Mouse (Mus musculus): ENCODE measurements around the gene Acadm.
A peak's percentile ranks its signal among the peaks of the same experiment; 100 is the strongest.

Gene Acadm

DNA sequence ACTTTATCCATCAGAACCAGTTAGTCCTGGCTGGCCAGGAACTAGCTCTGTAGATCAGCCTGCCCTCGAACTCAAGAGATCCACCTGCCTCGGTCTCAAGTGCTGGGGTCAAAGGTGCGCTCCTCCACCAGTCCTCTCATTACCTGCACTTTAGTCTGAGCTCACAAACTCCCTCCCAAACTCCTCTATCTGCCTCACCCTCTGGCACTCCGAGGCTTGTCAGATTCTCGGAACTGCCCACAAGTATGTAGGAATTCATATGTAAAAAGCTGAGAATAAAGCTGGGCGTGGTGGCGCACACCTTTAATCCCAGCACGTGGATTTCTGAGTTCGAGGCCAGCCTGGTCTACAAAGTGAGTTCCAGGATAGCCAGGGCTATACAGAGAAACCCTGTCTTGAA lies 3.9 kb downstream of the Acadm start:
- no peak for DNase-seq

DNA sequence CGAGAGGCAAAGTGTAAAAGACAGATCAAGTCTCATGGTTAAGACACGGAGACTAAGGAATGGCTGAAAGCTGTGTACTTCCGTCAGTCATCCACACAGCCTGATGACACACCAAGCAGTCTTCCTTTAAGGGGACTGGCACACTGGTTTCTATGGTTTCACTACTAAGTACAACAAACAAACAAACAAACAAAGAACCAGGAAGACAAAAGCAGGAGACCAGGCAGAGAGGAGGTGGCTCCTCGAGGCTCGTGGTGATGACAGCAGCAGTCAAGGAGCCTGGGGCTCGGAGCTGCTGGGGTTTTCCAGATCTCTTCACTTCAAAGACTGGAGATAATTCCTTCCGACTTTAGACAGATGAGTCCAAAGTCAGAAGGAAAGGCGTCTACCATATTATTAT lies 4.4 kb downstream of the Acadm start:
- DNase-seq: no peak

DNA sequence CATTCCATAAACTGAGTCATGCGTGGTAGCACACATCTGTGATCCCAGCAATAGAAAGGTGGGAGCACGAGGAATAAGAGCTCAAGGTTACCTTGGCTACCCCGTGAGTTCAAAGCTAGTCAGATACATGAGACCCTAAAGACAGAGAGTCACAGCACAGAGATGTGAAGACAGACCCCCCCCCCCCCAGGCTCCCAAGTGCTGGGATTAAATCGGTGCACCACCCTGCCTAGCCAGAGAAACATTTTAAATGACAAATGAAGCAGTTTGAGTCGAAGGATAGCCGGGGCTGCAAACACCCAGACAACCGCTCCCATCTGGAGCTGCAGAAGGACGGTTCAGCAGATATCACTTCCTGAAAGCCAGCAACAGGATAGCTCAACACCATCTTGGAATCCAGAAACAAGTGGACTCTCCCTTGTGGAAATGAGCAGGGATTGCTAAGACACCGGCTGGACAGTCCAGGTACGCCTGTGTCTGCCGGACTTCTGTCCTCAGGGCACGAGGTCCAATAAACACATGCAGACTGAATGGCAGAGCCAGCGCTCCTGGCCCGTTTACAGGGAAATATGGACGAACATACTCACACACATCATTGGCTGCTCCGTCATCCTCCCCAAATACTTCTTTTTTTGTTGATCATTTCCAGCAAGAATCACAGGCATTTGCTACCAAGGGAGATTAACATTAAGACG lies 7.2 kb downstream of the Acadm start:
- DNase-seq: no peak

DNA sequence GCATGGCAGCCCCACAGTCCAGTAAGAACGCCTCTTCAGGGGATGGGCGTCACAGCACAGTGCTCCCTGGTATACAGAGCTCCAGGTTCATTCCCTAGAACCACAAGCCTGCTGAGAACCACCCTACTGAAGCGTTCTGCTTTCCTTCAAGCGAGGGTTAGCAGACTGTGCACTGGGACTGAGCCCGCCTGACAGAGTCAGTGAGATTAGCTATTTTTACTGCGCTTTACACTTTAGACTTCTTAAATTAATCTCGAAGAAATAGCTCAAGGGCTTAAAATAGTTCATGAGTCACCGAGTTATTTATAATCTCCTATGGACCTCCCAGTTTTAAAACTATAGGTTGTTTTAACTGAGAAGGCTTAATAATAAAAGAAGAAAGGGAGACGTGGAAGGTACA lies 8.6 kb downstream of the Acadm start:
- no peak for DNase-seq

DNA sequence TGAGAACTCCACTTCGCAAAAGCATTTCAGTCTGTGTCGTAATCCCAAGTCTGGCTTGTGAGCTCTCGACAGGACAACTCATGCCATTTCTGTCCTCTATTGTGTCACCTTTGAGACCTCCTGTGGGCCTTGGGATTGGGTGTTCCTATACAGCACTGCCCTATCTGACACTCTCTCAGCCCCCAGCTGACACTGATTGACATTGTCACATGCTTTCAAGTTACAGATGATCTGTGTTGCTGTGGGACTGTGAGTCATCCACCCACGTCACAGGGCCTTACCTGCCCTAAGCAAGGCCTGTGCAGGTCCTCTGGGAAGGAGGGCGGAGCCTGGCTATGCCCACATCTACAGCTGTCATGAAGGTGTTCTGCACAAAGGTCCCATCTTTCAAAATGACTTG lies 12.0 kb downstream of the Acadm start:
- no peak for DNase-seq

DNA sequence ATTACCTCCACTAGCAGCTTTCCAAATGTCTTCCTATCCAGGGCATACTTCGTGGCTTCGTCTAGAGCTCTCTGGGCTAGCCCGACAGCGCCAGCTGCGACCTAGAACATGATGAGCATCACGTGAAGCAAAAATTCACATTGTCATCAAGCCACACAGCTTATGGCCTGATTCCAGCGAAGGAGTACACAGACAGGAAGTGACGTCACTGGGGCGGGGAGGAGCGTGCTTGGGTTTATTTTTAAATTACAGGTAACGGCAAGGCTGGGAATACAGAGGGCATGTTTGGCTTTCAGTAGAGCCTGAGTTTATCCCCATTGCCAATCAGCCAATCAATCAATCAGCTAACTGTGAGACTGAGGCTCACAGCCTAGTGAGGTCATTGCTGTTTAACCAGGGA lies 14.9 kb downstream of the Acadm start:
- no peak for DNase-seq

DNA sequence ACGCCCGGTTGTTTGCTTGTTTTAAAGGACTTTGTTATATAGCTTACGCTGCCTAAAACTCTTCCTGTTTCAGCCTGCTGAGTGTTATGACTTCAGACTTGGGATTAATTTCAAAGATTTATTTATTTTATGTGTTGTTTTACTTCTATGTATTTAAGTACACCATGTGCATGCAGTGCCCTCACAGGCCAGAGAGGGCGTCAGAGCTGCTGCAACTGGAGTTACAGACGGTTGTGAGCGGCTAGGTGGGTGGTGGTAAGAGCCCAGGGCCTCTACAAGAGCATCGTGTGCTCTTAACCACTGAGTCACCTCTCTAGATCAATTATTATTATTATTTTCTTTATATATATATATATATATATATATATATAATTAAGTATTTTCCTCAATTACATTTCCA lies 18.1 kb downstream of the Acadm start:
- no peak for DNase-seq

DNA sequence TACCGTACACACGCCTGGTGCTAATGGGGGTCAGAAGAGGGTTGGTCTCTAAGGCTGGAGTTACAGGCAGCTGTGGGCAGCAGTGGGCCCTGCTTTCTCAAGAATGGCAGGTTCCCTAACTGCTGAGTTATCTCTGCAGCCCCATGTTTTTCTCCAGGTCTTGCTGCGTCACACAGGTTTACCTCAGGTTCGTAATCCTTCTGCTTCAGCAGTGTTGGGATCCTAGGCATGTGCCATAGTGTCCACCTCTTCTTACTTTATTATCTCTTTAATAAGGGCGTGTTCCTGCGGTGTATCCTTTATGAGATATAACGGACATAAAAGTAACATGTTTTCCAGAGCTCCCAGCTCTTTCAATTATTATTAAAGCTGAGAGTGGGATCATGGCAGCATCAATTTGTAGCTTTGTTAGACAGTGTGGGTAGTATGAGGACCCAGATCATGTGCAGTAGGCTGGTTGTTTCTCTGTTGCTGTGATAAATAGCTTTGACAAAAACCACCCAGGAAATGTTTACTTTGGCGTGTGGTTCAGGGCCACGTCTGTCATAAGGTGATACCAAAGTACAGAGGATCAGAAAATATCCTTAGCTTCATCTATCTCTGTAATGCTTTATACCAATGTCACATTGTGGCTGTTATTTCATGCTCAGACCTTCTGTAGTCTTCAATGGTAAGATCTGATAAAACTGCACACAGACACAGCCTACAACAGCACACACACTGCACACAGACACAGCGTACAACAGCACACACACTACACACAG lies 23.1 kb downstream of the Acadm start:
- DNase-seq: no peak

DNA sequence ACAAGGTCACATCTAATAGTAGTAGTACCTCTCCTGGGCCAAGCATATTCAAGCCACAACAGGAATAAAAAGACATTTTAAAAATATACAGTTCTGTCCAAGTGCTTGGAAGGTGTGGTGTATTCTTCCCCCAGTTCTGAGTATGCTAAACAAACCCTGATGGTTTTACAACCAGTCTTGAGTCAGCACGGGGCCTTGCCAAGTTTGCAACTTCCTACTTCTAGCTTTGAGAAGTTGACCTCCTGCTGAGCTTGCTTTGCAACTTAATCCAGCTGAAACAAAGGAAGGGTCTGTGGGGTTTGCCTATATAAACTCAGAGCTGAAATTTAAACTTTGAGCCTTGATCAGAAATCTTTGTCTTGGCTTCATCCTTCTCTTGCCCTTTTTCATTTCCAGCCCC lies 27.2 kb downstream of the Acadm start:
- no peak for DNase-seq

DNA sequence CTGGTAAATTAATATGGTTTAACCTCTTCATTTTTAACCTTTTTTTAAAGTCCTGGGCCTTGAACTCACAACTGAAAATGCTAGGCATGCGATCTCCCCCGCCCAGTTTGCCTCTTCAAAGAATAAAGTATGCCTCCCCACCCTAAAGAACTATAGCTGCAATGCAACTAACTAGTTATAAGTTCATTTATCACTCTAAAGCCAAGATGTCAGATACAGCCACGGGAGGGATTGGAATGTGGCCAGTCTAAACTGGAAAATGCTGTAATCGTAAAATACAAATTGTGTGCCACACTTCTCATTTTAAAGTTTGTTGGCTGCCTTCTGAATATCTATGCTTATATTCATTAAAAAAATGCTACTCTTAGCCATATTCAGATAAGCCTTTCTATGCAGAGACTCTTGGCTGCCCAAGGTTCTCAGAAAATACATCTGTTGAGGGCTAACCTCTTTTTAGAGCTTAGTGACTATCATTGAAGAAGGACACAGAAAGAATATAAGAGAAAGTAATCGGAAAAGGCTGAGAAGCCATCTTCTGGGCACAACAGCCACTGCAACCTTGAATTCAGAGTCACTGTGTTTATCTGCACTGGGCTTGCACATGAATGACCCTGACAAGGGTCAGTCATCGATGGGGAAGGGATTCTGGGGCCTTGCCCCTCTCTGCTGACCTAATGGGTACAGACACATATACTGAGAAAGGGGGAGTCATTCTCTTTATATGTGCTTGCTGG lies 30.8 kb downstream of the Acadm start:
- DNase-seq: peak; percentile 42

DNA sequence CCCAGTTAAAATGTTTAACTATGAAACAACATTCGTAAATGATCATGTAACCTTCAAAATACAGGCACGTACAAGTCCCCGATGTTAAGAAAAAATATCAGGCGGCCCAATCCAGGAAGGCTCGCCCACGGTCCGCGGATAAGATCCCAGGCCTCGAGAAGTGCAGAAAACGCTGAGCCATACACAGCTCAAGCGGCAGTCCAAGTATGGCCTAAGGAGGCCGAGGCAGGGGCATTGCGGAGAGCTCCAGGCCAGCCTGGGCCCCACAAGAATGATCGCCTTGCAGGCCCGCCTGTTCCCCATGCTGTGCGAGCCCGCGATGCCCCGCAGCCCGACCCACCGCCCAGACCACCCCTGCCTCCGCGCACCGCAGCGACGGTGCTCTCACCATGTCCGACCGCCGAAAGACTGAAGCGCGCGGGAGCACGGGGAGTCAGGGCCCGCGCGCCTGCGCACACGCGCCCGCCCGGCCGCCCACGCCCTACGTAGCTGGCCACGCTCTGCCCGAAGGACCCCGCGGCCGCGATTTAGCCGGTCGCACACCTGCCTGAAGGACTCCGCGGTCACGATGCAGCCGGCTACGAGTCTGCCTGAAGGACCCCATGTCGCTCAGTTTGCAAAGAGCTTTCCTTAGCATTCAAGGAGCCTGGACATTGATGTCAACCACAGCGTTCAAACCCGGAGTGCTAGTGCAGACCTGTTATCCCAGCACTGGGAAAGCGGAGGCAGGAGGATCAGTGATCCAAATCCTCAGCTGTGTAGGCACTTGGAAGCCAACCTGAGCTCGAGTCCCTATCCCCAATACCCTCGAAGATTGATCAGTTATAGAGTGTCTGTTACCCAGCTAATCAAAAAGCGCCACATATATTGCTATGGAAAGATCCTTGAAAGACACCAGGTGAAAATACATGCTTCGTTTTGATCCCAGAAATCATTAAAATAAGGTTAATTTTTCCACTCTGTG lies 31.6 kb downstream of the Acadm start, which contains the start of gene Rabggtb:
TSS of gene Rabggtb (minus strand) at position 464 of the 964 bp plus-strand sequence.
- DNase-seq: peak; percentile 96

DNA sequence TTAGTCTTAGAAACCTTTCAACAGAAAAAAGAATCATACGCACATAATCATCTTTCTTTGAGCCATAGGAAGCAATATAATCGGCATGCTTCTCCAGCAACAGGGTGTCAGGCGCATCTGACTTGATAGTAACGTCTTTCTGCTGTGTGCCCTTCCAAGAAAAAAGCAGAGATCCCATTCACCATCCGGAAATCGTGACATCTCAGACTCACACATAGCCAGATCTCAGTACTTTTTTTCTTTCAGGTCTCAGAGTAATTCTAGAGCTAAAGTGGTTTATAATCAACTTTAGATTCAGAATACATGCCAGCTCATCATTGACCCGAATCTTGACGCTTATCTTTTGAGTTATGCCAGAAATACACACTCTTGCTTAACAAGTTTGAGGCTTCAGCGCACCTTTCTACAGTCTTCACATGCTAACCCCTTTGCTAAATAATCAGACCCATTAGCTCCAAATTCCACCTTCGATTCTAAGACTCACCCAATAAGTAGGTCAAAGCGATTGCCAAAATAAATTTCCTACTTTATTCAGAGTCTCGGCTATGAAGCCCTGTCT lies 32.5 kb downstream of the Acadm start:
- no peak for DNase-seq

DNA sequence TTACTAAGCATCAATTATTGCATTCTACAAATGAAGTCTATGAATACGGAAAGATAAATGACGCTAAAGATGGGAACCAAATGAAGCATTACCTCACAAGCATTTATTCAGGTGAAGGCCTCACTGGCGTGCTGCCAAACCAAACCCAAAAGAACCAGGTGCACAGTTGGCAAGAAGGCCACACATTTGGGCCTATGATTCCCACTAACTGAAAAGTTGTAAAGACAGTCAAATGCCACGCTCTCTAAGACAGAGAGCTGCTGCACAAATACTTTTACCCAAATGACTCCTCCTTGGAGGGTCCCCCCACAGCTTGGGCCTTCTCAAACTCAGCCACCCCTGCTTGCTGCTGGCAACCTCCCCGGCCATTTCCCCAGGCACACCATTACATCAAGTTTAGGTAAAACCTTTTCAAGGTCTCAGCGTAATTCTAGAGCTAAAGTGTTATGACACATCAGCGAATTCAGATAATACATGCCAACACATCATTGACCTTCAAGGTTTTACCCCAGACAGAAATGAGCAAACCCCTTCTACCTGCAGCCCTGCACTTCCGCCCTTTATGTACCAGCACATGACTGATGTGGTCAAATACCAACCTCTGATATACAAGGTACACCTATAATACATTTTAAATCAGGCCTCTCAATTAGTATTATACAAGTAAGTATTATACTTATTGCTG lies 33.1 kb downstream of the Acadm start:
- peak; percentile 50 for DNase-seq

DNA sequence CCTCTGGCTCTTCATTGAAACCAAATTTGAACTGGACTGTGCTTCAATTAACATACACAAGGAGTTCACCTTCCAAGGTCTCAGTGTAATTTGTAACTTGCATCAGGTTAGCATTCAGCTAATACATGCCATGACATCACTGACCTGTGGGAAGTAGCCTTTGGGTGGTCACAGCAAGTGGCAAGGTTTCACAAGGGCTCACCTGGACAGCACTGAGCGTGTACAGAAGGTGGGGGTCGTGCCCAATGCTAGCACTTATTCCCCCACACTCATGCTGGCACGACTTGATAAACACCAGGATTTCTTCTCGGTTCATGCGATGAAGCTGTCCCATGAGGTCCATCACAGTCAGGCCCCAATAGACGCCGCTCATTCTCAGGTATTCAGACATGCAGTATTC lies 33.9 kb downstream of the Acadm start:
- no peak for DNase-seq

DNA sequence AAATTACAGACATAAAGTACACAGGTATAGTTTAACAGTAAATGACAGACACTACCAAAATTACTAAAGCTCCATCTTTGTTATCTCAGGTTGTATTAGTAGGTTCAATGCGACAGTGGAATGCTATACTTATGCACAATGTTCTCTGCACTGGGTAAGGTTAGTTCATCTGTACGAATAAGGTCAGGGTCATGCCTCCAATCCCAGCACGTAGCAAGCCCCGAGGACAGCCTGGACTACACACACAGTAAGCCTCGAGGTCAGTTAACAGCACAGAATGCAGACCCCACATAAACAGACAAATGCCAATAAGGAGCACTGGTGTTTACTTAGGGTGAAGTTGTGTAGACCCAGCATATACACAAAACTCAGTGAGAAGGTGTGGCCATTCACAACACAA lies 35.5 kb downstream of the Acadm start:
- no peak for DNase-seq

DNA sequence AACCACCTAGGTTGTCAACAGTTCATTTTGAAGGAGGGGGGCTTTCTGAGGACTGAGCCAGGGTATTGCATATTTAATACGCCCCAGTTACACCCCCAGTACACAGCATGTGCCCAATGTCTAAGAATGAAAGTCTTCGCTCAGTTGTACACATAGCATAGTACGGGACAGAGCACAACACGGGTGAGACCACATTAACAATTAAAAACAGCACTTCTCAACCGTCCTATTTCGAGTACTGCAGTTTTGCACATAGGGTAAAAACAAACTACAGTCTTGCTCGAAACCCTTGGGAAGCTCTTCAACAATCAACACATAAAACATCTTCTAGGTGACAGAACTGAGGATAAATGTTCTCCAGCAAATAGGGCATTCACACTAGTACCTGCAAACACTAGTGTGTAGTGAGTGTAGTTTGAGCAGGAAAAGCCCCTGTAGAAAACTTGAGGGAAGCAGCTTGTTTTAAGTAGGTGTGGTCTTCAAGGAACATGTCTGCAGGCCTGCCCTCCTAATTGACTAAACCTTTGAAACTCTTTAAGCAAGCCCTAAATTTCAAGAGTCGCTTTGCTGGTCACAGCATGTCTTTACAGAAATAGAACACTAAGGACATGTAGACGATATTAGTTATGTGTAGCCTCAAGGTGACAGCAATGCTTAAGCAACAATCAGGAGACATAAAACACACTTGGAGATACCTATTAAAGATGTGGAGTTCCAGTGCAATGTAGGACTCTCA lies 38.1 kb downstream of the Acadm start, which contains the start of gene Msh4:
TSS of gene Msh4 (minus strand) at position 3 of the 736 bp plus-strand sequence.
- DNase-seq: no peak

DNA sequence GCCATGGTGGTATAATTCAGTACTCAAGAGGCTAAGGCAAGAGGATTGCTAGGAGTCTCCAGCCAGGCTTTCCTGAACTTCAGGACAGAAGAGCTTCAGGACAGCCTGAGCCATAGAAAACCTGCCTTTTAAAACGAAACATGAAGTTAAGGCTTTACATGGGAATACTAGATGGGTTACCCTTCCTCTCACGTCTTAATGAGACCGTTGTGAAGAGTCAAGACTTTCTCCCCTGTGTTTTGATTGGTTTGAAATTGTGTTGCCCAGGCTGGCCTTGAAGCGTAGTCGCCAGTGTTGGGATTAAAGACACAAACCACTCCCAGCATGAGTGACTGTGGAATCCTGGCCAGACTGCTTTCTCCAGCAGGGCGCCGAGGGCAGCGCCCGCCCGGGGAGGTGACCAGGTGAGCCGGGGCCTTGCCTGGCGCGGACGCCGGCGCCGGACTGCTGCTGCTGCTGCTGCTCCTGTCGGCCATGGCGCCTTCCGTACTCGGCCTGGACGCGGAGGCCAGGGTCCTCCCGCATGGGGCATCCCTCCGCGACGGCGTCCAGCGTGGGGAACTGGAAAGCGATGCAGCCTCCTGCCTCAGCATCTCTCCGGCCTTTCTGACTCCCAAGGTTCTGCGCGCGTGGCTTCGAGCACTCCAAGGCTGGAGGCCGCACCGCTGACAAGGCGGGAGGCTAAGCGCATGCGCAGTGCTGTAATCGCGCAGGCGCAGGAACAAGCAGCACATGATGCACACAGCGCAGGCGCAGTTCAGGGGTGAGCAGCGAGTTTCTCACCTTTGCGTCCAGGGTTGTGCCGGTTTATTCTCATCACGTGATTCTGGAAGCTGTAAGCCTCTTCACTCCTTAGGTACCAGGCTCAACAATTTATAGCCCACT lies 38.9 kb downstream of the Acadm start:
- no peak for DNase-seq

DNA sequence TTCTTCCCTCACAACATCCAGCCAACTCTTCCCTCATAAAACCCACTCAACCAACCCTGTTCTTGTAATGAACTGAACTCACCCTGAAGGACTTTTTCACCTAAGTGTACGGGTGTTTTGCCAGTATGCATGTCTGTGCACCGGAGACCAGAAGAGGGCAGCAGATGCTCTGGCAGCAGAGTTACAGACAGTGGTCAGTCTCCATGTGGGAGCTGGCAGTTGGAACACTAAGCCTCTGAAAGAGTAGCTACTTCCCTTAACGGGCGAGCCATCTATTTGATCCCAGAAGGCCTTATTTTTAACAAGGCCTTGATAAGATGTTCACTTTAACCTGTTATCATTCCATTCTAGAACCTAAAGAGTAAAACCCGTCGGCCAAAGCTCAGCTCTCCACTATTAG lies 39.8 kb downstream of the Acadm start:
- DNase-seq: peak; percentile 46

DNA sequence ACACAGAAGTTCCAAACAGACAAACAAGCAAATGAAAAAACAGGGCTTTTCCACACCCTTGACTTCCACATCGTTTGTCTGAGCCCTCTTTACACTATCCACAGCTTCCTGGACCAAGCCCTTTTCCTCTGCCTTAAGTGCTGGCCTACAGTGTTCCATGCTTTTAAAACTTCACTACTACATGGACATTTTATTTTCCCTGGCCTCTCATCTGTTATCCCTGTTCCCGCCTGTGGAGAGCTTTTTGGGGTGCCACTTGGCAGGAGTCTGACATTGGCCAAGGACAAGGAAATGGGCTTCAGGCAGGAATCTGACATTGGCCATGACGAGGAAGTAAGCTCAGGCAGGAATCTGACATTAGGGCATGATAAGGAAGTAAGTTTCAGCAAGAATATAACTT lies 41.8 kb downstream of the Acadm start:
- DNase-seq: no peak

DNA sequence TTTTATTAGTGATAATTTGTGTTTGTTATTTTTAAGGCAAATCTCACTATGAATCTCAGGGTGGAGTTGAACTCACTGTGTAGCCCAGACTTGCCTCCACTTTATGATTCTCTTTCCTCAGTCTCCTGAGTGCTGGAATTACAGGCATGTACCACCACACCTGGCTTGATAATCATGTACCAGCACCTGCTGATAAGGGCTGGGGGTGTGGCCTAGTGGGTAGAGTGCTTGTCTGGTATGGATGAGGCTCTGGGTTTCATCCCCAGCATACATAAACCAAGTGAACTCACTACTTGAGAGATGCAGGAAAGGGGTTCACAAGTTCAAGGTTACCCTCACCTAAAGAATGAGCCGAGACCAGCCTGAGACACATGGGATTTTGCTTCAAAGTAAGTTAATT lies 42.5 kb downstream of the Acadm start:
- DNase-seq: no peak

All from cerebellum, adult 9-11 months (tissue).